Mouse (Mus musculus): ENCODE results near the gene Ralgps1. TPM values are rescaled to one million over a fixed set of nuclear protein-coding genes. Genes with fewer than 3 reads are reported as not detected.

Gene Ralgps1
- 0.95 and 1.1 TPM in 2 replicates for polyA plus RNA-seq (2015; fragmentation: Nextera tagmentation; extraction: Ambion mirVana)

DNA sequence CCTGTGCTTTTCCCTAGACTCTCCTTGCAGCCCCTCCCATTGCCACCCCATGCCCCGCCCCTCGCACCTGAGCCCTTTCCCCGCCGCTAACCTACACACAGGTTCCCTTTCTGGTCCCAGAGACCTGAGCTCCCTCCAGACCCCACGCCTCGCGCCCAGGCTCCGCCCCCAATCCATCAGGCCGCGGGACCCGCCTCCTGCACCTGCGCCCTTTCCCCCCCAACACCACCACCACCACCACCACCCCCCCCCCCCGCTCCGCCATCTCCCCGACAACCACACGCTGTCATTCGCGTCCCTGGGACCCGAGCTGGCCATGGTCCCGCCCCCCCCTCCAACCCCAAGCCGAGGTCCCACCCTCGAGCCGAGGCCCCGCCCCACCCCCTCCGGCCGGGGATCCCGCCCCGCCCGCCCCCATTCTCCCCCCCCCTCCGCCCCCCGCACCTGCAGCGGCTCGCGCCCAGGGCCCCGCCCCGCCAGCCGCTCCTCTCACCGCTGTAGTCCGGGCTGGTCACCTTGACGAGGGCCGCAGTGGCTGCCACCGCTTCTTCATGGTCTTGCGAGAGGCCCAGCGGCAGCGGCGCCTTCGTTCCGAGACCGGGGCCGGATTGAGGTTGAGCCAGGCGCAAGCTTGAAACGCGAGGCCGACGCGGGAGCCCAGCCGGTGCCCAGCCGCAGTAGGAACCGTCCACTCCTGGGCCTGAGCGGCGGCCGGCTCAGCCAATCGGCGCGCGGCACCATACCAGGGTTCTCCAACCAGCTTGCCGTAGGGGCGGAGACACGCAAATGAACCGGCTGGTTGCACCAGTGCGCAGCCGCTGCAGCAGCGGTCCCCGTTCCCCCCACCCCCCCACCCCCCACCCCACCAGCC is at the start of gene Ralgps1:
Ralgps1 (minus strand) TSS at position 710 of the 871 bp plus-strand sequence.
- peak within 1 kb of the TSS; percentile 65 for H3K9ac ChIP-seq (ENCODE audit: low read depth, low read length)
- H3K36me3 ChIP-seq (ENCODE audit: control insufficient read depth, insufficient read depth) = no peaks in the 10 kb centered on the region
- no peaks in the 10 kb centered on the region for H3K27me3 ChIP-seq (ENCODE audit: control insufficient read depth, insufficient read depth, low read depth, low read length)
- ATAC-seq (ENCODE audit: low read depth) = peak; percentile 97
- peak within 1 kb of the TSS; percentile 86 for H3K4me2 ChIP-seq (ENCODE audit: low read depth, low read length)
- under 1% methylated on average over 55 of the region's 74 CpGs for WGBS (ENCODE audit: insufficient replicate concordance)
- H3K4me3 ChIP-seq (ENCODE audit: low read depth, low read length) = peak within 1 kb of the TSS; percentile 72
- H3K4me1 ChIP-seq (ENCODE audit: control insufficient read depth, low read depth, low read length) = peaks cover 4% of the 10 kb centered on the region
- H3K9me3 ChIP-seq (replicated peaks; ENCODE audit: control insufficient read depth, low read length) = no peaks in the 10 kb centered on the region
- H3K27ac ChIP-seq (ENCODE audit: low read length) = peak within 1 kb of the TSS; percentile 71

DNA sequence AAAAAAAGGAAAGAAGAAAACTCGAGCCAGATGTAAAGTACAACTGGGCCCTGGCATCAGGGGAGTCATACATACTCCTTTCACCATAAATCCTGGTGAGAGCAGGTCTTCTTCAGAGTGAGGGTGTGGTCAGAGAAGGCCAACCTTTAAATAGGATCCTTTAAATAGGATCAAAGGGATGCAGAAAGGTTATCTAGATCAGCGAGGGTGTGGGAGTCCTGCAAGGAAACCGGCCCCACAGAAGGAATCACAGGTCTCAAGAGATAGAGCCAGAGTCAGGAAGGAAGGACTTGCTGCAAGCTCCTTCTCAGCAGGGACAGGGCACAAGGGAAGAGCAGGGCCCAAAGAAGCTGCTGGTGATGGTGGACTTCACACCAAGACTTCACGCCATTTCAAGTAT is 46.2 kb upstream of the Ralgps1 start:
- H3K27ac ChIP-seq (ENCODE audit: low read length) = no peak overlapping the region
- no peaks in the 10 kb centered on the region for H3K27me3 ChIP-seq (ENCODE audit: control insufficient read depth, insufficient read depth, low read depth, low read length)
- no peak overlapping the region for H3K4me3 ChIP-seq (ENCODE audit: low read depth, low read length)
- no peaks in the 10 kb centered on the region for H3K4me1 ChIP-seq (ENCODE audit: control insufficient read depth, low read depth, low read length)
- no peak overlapping the region for H3K4me2 ChIP-seq (ENCODE audit: low read depth, low read length)
- H3K36me3 ChIP-seq (ENCODE audit: control insufficient read depth, insufficient read depth) = no peaks in the 10 kb centered on the region
- no peak overlapping the region for H3K9ac ChIP-seq (ENCODE audit: low read depth, low read length)
- no peaks in the 10 kb centered on the region for H3K9me3 ChIP-seq (replicated peaks; ENCODE audit: control insufficient read depth, low read length)
- ATAC-seq (ENCODE audit: low read depth) = no peak
- WGBS (ENCODE audit: insufficient replicate concordance) = 47% methylated on average over 4 of the region's 4 CpGs

GRCm38 (mm10) chr2:33414019-33414418 is 42.7 kb upstream of the Ralgps1 start:
- no peak overlapping the region for H3K27ac ChIP-seq (ENCODE audit: low read length)
- H3K4me3 ChIP-seq (ENCODE audit: low read depth, low read length) = no peak overlapping the region
- no peak for ATAC-seq (ENCODE audit: low read depth)
- no peak overlapping the region for H3K9ac ChIP-seq (ENCODE audit: low read depth, low read length)
- WGBS (ENCODE audit: insufficient replicate concordance) = 80% methylated on average over 13 of the region's 13 CpGs
- no peaks in the 10 kb centered on the region for H3K9me3 ChIP-seq (replicated peaks; ENCODE audit: control insufficient read depth, low read length)
- H3K4me1 ChIP-seq (ENCODE audit: control insufficient read depth, low read depth, low read length) = no peaks in the 10 kb centered on the region
- no peak overlapping the region for H3K4me2 ChIP-seq (ENCODE audit: low read depth, low read length)
- no peaks in the 10 kb centered on the region for H3K27me3 ChIP-seq (ENCODE audit: control insufficient read depth, insufficient read depth, low read depth, low read length)
- H3K36me3 ChIP-seq (ENCODE audit: control insufficient read depth, insufficient read depth) = peaks cover 9% of the 10 kb centered on the region

GRCm38 (mm10) chr2:33412111-33412510 is 40.8 kb upstream of the Ralgps1 start:
- Histone ChIP-seq H3K27me3 (ENCODE audit: control insufficient read depth, insufficient read depth, low read depth, low read length) (no peaks in the 10 kb centered on the region), H3K4me1 (ENCODE audit: control insufficient read depth, low read depth, low read length) (no peaks in the 10 kb centered on the region), H3K36me3 (ENCODE audit: control insufficient read depth, insufficient read depth) (peaks cover 9% of the 10 kb centered on the region), H3K27ac (ENCODE audit: low read length) (no peak overlapping the region), H3K4me3 (ENCODE audit: low read depth, low read length) (no peak overlapping the region), H3K9me3 (replicated peaks; ENCODE audit: control insufficient read depth, low read length) (no peaks in the 10 kb centered on the region), H3K9ac (ENCODE audit: low read depth, low read length) (no peak overlapping the region), H3K4me2 (ENCODE audit: low read depth, low read length) (no peak overlapping the region)
- no peak for ATAC-seq (ENCODE audit: low read depth)
- WGBS (ENCODE audit: insufficient replicate concordance) = 78% methylated on average over 14 of the region's 14 CpGs

DNA sequence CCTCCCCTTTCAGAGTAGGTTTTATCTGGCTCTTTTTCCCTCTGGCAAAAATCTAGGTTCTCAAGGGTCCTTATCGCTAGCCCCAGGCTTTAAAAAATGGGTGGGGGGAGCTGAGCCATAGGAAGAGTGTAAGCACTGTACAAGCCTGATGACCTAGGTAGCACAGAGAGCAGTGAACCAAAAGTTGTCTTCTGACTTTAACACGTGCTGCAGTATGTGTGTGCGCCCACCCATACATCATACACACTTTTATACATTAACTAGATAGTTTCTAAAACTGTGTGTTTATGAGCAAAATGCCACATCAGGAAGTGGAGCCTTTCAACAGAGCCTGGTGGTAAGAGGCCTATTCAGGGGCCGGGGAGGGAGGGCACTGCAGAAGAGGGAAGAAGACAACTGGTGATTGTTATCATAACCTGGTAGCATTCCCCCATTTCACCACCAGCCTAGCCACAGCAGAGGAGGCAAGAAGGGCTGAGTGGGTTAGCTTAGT is 32.3 kb upstream of the Ralgps1 start:
- peak overlapping the region; percentile 54 for H3K27ac ChIP-seq (ENCODE audit: low read length)

DNA sequence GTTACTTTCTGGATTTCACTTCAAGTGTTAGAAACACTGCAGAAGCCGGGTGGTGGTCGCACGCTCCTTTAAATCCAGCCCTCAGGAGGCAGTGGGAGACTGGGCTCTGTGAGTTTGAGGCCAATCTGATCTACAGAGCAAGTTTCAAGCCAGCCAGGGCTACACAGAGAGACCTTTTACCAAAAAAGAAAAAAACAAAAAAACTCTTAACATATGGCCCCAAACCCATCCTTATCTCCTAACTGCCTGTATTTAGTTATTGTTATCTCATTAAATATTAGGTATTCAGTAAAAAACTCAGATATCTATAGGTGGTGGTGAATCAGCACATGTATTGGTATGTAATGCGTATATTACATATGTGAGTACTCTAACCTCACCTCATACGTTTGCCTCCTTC is 31.4 kb upstream of the Ralgps1 start:
- no peak overlapping the region for H3K4me3 ChIP-seq (ENCODE audit: low read depth, low read length)
- no peaks in the 10 kb centered on the region for H3K36me3 ChIP-seq (ENCODE audit: control insufficient read depth, insufficient read depth)
- peaks cover 26% of the 10 kb centered on the region for H3K4me1 ChIP-seq (ENCODE audit: control insufficient read depth, low read depth, low read length)
- H3K27ac ChIP-seq (ENCODE audit: low read length) = no peak overlapping the region
- H3K9ac ChIP-seq (ENCODE audit: low read depth, low read length) = no peak overlapping the region
- no peaks in the 10 kb centered on the region for H3K27me3 ChIP-seq (ENCODE audit: control insufficient read depth, insufficient read depth, low read depth, low read length)
- ATAC-seq (ENCODE audit: low read depth) = no peak
- H3K4me2 ChIP-seq (ENCODE audit: low read depth, low read length) = no peak overlapping the region
- 44% methylated on average over 5 of the region's 5 CpGs for WGBS (ENCODE audit: insufficient replicate concordance)
- no peaks in the 10 kb centered on the region for H3K9me3 ChIP-seq (replicated peaks; ENCODE audit: control insufficient read depth, low read length)

More for the DNA sequence above, 32.3 kb upstream of the Ralgps1 start:
- Histone ChIP-seq H3K27me3 (ENCODE audit: control insufficient read depth, insufficient read depth, low read depth, low read length) (no peaks in the 10 kb centered on the region), H3K4me3 (ENCODE audit: low read depth, low read length) (no peak overlapping the region), H3K9me3 (replicated peaks; ENCODE audit: control insufficient read depth, low read length) (no peaks in the 10 kb centered on the region), H3K36me3 (ENCODE audit: control insufficient read depth, insufficient read depth) (no peaks in the 10 kb centered on the region), H3K4me2 (ENCODE audit: low read depth, low read length) (no peak overlapping the region), H3K4me1 (ENCODE audit: control insufficient read depth, low read depth, low read length) (peaks cover 26% of the 10 kb centered on the region), H3K9ac (ENCODE audit: low read depth, low read length) (no peak overlapping the region)
- WGBS (ENCODE audit: insufficient replicate concordance) = 13% methylated on average over 4 of the region's 4 CpGs
- ATAC-seq (ENCODE audit: low read depth) = peak; percentile 32

DNA sequence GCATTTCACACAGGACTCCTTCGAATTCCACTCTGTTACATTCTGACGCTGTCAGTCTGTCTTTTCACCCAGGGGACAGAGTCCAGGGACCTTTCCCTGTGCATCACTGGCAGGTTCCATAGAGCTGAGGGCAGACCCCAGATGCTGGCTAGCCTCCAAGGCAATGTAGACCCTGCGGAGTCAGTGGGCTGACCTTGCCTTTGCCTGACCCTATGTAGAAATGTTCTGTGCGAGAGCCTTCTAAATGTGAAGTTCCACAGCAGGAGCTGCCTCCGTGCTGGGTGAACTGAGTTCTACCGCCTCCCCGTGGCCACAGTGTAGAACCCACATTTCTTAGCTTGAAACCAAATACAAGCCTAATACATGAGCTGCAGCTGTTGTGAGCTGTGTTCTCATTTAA is 30.9 kb upstream of the Ralgps1 start:
- H3K9ac ChIP-seq (ENCODE audit: low read depth, low read length) = no peak overlapping the region
- peaks cover 26% of the 10 kb centered on the region for H3K4me1 ChIP-seq (ENCODE audit: control insufficient read depth, low read depth, low read length)
- H3K4me3 ChIP-seq (ENCODE audit: low read depth, low read length) = no peak overlapping the region
- H3K27ac ChIP-seq (ENCODE audit: low read length) = no peak overlapping the region
- ATAC-seq (ENCODE audit: low read depth) = no peak
- no peak overlapping the region for H3K4me2 ChIP-seq (ENCODE audit: low read depth, low read length)
- H3K27me3 ChIP-seq (ENCODE audit: control insufficient read depth, insufficient read depth, low read depth, low read length) = no peaks in the 10 kb centered on the region
- no peaks in the 10 kb centered on the region for H3K36me3 ChIP-seq (ENCODE audit: control insufficient read depth, insufficient read depth)
- WGBS (ENCODE audit: insufficient replicate concordance) = 31% methylated on average over 7 of the region's 7 CpGs
- no peaks in the 10 kb centered on the region for H3K9me3 ChIP-seq (replicated peaks; ENCODE audit: control insufficient read depth, low read length)

DNA sequence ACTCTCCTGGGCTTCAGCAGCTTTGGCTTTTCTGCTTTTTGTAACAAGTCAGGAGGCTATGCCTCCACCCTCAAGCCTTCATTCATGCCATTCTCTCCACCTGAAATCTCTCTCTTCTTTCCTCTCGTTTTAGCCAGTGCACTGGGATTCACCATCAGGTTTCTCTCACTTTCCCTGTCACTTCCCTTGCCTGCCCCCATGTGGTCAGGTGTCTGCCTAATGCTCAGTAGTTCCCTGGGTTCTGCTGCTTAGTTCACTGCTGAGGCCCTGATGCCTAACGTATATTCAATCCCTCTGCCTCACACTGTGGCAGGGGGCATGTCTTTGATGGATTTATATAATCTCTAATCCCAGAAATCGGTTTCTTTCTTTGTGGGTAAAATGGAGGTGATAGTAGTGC is 29.9 kb upstream of the Ralgps1 start:
- Histone ChIP-seq H3K4me3 (ENCODE audit: low read depth, low read length) (no peak overlapping the region), H3K27me3 (ENCODE audit: control insufficient read depth, insufficient read depth, low read depth, low read length) (no peaks in the 10 kb centered on the region), H3K9ac (ENCODE audit: low read depth, low read length) (no peak overlapping the region), H3K27ac (ENCODE audit: low read length) (no peak overlapping the region), H3K9me3 (replicated peaks; ENCODE audit: control insufficient read depth, low read length) (no peaks in the 10 kb centered on the region), H3K4me1 (ENCODE audit: control insufficient read depth, low read depth, low read length) (peaks cover 21% of the 10 kb centered on the region), H3K36me3 (ENCODE audit: control insufficient read depth, insufficient read depth) (no peaks in the 10 kb centered on the region), H3K4me2 (ENCODE audit: low read depth, low read length) (no peak overlapping the region)
- no peak for ATAC-seq (ENCODE audit: low read depth)
- 38% methylated on average over 3 of the region's 3 CpGs for WGBS (ENCODE audit: insufficient replicate concordance)

DNA sequence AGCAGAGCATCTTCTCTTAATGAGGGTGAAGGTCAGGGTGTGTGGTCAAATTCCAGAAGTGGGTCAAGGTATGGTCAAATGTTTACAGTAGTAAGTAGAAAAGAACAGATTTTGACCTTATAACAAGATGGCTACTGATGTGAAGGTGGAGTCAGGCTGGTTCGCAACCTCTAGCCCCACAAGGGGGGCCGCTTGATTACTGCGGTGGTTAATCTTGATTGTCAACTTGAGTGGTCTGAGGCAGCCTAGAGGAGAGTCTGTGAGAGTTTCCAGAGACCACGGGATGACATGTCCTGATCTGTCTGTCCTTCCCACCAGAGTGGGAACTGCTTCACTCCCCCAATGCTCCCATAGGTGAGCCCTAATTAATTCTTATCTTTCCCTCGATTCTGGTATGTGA is 29.3 kb upstream of the Ralgps1 start:
- Histone ChIP-seq H3K9ac (ENCODE audit: low read depth, low read length) (no peak overlapping the region), H3K9me3 (replicated peaks; ENCODE audit: control insufficient read depth, low read length) (no peaks in the 10 kb centered on the region), H3K36me3 (ENCODE audit: control insufficient read depth, insufficient read depth) (no peaks in the 10 kb centered on the region), H3K4me1 (ENCODE audit: control insufficient read depth, low read depth, low read length) (peaks cover 21% of the 10 kb centered on the region), H3K4me2 (ENCODE audit: low read depth, low read length) (no peak overlapping the region), H3K27me3 (ENCODE audit: control insufficient read depth, insufficient read depth, low read depth, low read length) (no peaks in the 10 kb centered on the region), H3K4me3 (ENCODE audit: low read depth, low read length) (no peak overlapping the region), H3K27ac (ENCODE audit: low read length) (no peak overlapping the region)
- WGBS (ENCODE audit: insufficient replicate concordance) = 57% methylated on average over 5 of the region's 5 CpGs
- no peak for ATAC-seq (ENCODE audit: low read depth)

Measured in liver, embryonic 16.5 days (tissue).